Comparison of ENCODE assay signal across 13 mouse cellular contexts in the genomic region with DNA sequence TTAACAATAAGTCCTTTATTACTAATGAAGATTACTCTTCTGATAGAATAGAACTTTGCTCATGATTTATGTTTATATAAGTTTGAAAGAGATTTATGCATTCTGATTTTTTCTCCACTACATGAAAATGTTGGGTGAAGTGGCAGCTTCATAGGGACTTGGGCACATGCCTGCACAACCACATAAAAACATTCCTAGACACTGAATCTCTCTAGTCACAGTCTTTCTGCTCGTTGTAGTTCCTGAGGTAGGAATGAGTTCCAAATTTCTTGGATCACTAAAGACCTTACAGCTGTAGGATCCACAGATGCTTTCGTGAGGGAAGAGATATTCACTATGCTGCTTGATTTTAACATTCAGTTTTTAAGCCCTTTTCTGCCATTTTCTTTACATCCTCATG.
"Had no signal": no experiment of that assay in that cellular context is flagged by ENCODE, and none has a peak within 500 bp of the region (broad histone marks: within the 10 kb centered on the region; RNA-seq: fewer than 3 reads in every experiment).

No protein-coding gene starts in this region.

- H3K4me1 ChIP-seq: liver, embryonic 13.5 days; midbrain, embryonic 12.5 days; midbrain, embryonic 15.5 days had no signal

- H3K4me3 ChIP-seq: left cerebral cortex, adult 2 months; liver, embryonic 13.5 days; midbrain, embryonic 12.5 days; midbrain, embryonic 15.5 days had no signal

- H3K27ac ChIP-seq: kidney, postnatal 0 days; left cerebral cortex, adult 2 months; liver, embryonic 13.5 days; midbrain, embryonic 12.5 days; midbrain, embryonic 15.5 days had no signal

- DNase-seq: kidney, postnatal 25 days; layer of hippocampus, postnatal 36 days; liver, embryonic 13.5 days; lung, adult 2 months; lung, postnatal 14 days; lung, postnatal 4 days; thymus, adult 2 months; thymus, postnatal 14 days; thymus, postnatal 4 days had no signal
